Mouse (Mus musculus): ENCODE measurements at regions not wholly inside any gene's neighbourhood (a gene's known extent, or its start where the extent isn't known, plus 50 kb on each side); places are given as distances from the start of the nearest gene placed in this dataset.

DNA sequence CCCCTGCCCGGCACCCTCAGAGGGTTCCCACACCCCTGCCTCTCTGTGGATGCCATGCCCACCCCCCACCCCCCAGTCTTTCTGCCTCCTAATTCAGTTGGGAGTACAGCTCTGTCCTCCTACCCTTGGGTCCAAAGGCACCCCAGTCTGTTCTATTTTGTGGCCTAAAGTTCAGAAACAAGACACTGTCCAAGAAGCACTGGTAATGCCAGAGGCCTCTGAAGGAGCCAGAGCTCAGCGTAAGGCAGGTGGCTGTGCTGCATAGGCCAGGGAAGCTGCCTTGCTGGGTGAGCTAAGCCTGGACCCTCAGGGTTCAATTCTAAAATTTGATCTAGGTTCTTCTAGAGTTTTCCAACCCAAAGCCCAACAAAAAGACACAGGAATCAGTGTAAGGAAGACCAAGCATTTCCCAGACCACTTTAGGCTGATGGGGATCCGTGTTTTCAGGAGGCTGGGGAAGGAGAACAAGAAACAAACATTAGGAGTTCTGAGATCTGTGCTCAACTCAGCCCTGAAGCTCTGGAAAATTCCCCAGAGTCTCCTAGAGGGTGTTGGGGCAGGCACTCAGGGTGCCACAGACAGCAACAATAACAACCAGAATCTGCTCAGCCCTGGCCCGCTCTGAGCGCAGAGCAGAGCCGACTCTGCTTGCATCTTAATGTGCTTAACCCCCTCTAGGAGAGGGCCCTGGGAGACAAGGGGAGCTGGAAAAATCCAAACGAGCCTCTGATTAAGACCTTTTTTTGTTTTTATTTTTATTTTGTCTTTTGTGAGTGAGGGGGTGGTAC, 81.0 kb downstream of the 1700001O22Rik start:
- DNase-seq (peak; percentile 61), ATAC-seq (0 out of 2 replicates have a peak, but pooled peaks have one; percentile 19)
- TF ChIP-seq CTCF (IDR thresholded peaks at IDR 0.05; ENCODE audit: low read depth), result no peak
- H3K4me2 ChIP-seq (ENCODE audit: low read depth), result no peak overlapping the region
- WGBS, result 4% methylated on average over 7 of the region's 7 CpGs
- H3K9ac ChIP-seq, result peak overlapping the region; percentile 37
- peaks cover 56% of the 10 kb centered on the region for H3K4me1 ChIP-seq (ENCODE audit: insufficient read depth)
- peak overlapping the region; percentile 99 for H3K27ac ChIP-seq (ENCODE audit: low read depth, low read length)
- no peak overlapping the region for H3K4me3 ChIP-seq (ENCODE audit: low read depth, low read length)
- no peaks in the 10 kb centered on the region for H3K36me3 ChIP-seq (ENCODE audit: insufficient read depth)
- H3K9me3 ChIP-seq (ENCODE audit: low read length), result no peaks in the 10 kb centered on the region
- no peaks in the 10 kb centered on the region for H3K27me3 ChIP-seq (ENCODE audit: insufficient read depth, low read length)

DNA sequence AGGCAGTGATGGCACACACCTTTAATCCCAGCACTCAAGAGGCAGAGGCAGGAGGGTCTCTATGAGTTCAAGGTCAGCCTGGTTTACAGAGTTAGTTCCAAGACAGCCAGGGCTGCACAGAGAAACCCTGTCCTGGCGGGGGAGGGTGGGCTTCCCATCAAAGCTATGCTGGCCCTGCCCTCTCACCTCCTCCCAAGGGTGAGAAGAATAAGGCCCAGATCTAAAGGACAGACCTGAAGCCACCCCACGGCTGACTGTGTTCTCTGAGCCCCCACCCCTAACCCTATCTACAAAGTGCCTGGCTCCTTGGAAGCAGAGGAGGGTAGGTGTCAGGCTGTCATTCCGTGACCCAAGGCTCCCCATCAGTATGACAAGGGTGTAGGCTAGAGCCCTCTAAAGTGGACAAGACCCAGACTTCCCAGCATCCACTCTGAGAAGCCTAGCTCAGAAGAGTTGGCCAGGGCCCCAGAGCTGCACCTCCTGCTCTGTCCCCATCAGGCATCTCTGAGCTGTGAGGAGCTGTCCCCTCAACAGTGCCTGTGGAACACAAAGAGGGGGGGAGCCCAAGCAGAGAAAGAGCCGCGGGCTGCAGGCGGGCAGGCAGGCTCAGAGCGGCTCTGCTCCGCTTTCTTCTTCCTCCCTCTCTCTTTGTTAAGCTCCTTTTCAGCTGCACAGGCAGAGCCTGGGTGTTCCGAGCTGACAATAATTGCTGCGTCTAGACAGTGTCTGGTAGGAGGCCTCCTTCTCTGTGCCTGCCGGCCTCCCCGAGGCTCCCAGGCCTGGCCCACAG, 81.8 kb downstream of the 1700001O22Rik start:
- Histone ChIP-seq H3K4me1 (ENCODE audit: insufficient read depth) (peaks cover 64% of the 10 kb centered on the region), H3K9ac (peak overlapping the region; percentile 37), H3K27me3 (ENCODE audit: insufficient read depth, low read length) (no peaks in the 10 kb centered on the region), H3K27ac (ENCODE audit: low read depth, low read length) (peak overlapping the region; percentile 99), H3K9me3 (ENCODE audit: low read length) (no peaks in the 10 kb centered on the region), H3K4me3 (ENCODE audit: low read depth, low read length) (no peak overlapping the region), H3K36me3 (ENCODE audit: insufficient read depth) (no peaks in the 10 kb centered on the region), H3K4me2 (ENCODE audit: low read depth) (no peak overlapping the region)
- WGBS, result 5% methylated on average over 12 of the region's 12 CpGs
- TF ChIP-seq CTCF (IDR thresholded peaks at IDR 0.05; ENCODE audit: low read depth), result no peak
- ATAC-seq (peak; percentile 77), DNase-seq (peak; percentile 78)

DNA sequence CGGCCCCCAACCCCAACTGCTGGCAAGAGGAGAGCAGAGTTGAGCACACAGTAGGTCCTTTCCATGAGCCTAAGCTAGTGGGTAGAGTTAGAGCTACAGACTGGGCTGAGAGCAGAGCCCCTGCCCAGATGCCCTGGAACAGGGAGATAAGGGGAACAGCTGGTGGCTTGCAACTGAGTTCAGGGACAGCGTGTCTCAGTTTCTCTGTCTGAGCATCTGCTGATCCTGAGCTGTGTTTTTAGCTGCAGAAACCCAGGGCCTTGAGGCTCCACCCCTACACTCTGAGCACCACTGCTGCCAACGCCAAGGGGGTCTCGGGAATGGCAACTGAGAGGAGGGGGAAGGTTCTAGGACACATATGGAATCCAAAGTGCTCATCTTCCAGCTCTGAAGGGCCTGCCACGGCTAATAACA, 82.4 kb downstream of the 1700001O22Rik start:
- ATAC-seq (no peak), DNase-seq (no peak)
- no peaks in the 10 kb centered on the region for H3K36me3 ChIP-seq (ENCODE audit: insufficient read depth)
- 25% methylated on average over 5 of the region's 5 CpGs for WGBS
- 0 out of 2 replicates have a peak overlapping the region, but pooled peaks have one; percentile 59 for H3K9ac ChIP-seq
- H3K4me1 ChIP-seq (ENCODE audit: insufficient read depth), result peaks cover 66% of the 10 kb centered on the region
- peak overlapping the region; percentile 99 for H3K27ac ChIP-seq (ENCODE audit: low read depth, low read length)
- no peaks in the 10 kb centered on the region for H3K27me3 ChIP-seq (ENCODE audit: insufficient read depth, low read length)
- no peak overlapping the region for H3K4me3 ChIP-seq (ENCODE audit: low read depth, low read length)
- no peak overlapping the region for H3K4me2 ChIP-seq (ENCODE audit: low read depth)
- TF ChIP-seq CTCF (IDR thresholded peaks at IDR 0.05; ENCODE audit: low read depth), result no peak
- H3K9me3 ChIP-seq (ENCODE audit: low read length), result no peaks in the 10 kb centered on the region

DNA sequence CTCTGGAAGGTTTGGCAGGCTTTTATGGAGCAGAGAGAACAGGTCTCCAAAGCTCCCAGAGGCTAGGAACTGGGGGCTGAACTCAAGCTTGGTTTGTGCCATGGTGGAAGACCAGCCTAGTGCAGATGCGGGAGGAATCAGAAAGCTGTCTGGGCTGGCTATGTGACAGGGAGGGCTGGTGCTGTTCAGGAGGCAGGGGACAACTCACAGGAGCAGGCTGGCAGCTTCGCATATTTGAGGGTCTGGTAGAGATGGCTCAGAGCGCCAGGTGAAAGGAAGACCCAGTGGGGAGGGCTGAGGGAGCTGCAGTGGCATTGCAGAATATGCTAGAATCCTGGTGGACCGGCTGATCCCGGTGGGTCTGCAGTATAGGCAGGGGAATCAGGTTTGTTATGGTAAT, 83.2 kb downstream of the 1700001O22Rik start:
- no peak for TF ChIP-seq CTCF (IDR thresholded peaks at IDR 0.05; ENCODE audit: low read depth)
- no peaks in the 10 kb centered on the region for H3K9me3 ChIP-seq (ENCODE audit: low read length)
- peak overlapping the region; percentile 99 for H3K27ac ChIP-seq (ENCODE audit: low read depth, low read length)
- H3K27me3 ChIP-seq (ENCODE audit: insufficient read depth, low read length), result no peaks in the 10 kb centered on the region
- H3K4me3 ChIP-seq (ENCODE audit: low read depth, low read length), result no peak overlapping the region
- peak overlapping the region; percentile 59 for H3K9ac ChIP-seq
- peaks cover 60% of the 10 kb centered on the region for H3K4me1 ChIP-seq (ENCODE audit: insufficient read depth)
- DNase-seq (no peak), ATAC-seq (no peak)
- 16% methylated on average over 5 of the region's 5 CpGs for WGBS
- no peaks in the 10 kb centered on the region for H3K36me3 ChIP-seq (ENCODE audit: insufficient read depth)
- H3K4me2 ChIP-seq (ENCODE audit: low read depth), result peak overlapping the region; percentile 21

DNA sequence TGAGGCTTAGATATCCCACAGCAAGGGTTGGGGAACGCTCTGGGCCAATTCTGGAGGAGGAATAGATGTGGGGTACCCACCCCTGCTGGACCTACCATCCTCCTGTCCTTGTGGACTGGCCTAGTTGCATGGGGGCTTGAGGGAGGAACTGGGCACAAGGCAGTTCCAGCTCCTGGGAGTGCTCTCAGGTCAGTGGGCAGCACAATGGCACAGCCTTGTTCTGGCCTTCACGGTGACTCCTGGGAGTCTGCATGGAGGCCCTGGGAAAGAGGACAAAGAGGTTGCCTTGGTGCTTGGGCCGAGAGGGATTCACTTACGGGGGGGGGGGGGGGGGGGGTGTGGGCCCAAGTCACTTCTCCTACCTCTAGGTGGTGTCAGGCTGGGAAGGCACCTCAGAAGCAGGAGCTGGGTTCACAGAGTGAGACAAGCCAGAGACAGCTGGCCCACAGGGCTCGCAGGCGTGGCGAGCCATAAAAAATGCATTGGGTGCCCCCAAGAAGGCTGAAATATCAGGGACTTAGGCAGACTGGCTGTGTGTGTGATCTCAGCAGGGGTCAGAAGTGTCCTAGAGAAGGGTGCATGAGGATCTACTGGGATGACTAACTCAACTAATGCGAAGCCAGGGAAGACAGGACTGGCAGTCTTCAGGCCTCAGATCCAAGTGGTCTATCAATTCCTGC, 83.7 kb downstream of the 1700001O22Rik start:
- no peak overlapping the region for H3K4me3 ChIP-seq (ENCODE audit: low read depth, low read length)
- 16% methylated on average over 7 of the region's 8 CpGs for WGBS
- no peak; the same call in 1 of the 2 replicates for TF ChIP-seq CTCF (IDR thresholded peaks at IDR 0.05; ENCODE audit: low read depth)
- H3K4me2 ChIP-seq (ENCODE audit: low read depth), result peak overlapping the region; percentile 69
- H3K4me1 ChIP-seq (ENCODE audit: insufficient read depth), result peaks cover 56% of the 10 kb centered on the region
- no peaks in the 10 kb centered on the region for H3K9me3 ChIP-seq (ENCODE audit: low read length)
- ATAC-seq, result no peak
- DNase-seq, result peak; percentile 52
- peak overlapping the region; percentile 59 for H3K9ac ChIP-seq
- no peaks in the 10 kb centered on the region for H3K36me3 ChIP-seq (ENCODE audit: insufficient read depth)
- no peaks in the 10 kb centered on the region for H3K27me3 ChIP-seq (ENCODE audit: insufficient read depth, low read length)
- peak overlapping the region; percentile 99 for H3K27ac ChIP-seq (ENCODE audit: low read depth, low read length)

DNA sequence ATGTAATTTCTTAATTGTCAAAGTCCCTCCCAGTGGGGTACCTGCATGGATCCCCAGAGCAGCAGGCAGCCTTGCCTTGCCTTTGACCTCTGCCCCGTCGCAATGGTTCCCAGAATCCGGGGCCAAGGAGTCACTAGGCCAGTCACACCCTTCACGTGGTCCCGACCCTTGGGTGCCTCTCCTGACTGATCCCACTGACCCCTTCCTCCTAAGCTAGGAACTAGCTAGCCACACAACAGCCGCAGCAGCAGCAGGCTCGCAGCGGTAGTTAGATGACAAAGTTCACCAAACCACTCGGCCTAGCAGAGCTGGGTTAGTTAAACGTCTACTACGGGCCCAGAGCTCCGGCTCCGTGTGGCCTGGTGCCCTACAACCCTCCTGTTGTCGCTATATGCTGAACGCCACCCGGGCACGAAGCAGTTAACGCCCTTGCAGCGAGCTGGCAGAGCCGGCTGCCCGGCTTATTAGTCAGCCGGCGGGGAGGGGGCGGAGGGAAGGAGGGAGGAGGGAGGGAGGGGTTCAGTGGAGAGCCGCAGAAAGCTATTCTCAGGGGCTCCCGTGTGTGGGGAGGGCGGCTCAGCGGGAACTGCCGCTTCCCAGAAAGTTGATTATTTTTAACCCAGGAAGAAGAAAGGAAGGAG, 84.6 kb downstream of the 1700001O22Rik start:
- H3K4me2 ChIP-seq (ENCODE audit: low read depth), result peak overlapping the region; percentile 69
- H3K4me3 ChIP-seq (ENCODE audit: low read depth, low read length), result peak overlapping the region; percentile 23
- TF ChIP-seq CTCF (IDR thresholded peaks at IDR 0.05; ENCODE audit: low read depth), result no peak
- H3K4me1 ChIP-seq (ENCODE audit: insufficient read depth), result peaks cover 56% of the 10 kb centered on the region
- peak overlapping the region; percentile 59 for H3K9ac ChIP-seq
- peak overlapping the region; percentile 99 for H3K27ac ChIP-seq (ENCODE audit: low read depth, low read length)
- WGBS, result under 1% methylated on average over 28 of the region's 29 CpGs
- H3K9me3 ChIP-seq (ENCODE audit: low read length), result no peaks in the 10 kb centered on the region
- DNase-seq, result peak; percentile 94
- H3K27me3 ChIP-seq (ENCODE audit: insufficient read depth, low read length), result no peaks in the 10 kb centered on the region
- ATAC-seq, result peak; percentile 49
- H3K36me3 ChIP-seq (ENCODE audit: insufficient read depth), result no peaks in the 10 kb centered on the region
